Mouse (Mus musculus) embryonic facial prominence, embryonic 10.5 days (tissue): Measurements from ENCODE around the gene Gm4340. TPM values are rescaled to one million over a fixed set of nuclear protein-coding genes. Genes with fewer than 3 reads are reported as not detected.
"Not testable (repeated sequence)": the region's sequence is repeated elsewhere in the genome, so short reads cannot be mapped to it uniquely, and the experiment has no call there.

Experiments used
- DNase-seq: peaks from one replicate; pipeline ENCODE4 v3.0.0-alpha.2; 2017; ENCODE audit warnings: low spot score
- H3K27ac ChIP-seq: fragments of 300-500 bp; sonication (generic); replicated peaks from 2 replicates; pipeline ENCODE4 v1.5.1; 2016; ENCODE audit warnings: mild to moderate bottlenecking
- H3K27me3 ChIP-seq: fragments of 300-500 bp; sonication (generic); replicated peaks from 2 replicates; pipeline ENCODE4 v1.6.1; 2016; ENCODE audit warnings: low read depth, mild to moderate bottlenecking; ENCODE audit not compliant: poor library complexity, severe bottlenecking
- H3K36me3 ChIP-seq: fragments of 300-500 bp; sonication (generic); replicated peaks from 2 replicates; pipeline ENCODE4 v1.6.1; 2016; ENCODE audit warnings: mild to moderate bottlenecking, moderate library complexity
- H3K4me1 ChIP-seq: fragments of 300-500 bp; sonication (generic); 2 replicates; pipeline ENCODE4 v1.6.1; 2016
- H3K4me3 ChIP-seq: fragments of 300-500 bp; sonication (generic); 2 replicates; pipeline ENCODE4 v1.5.1; 2016; ENCODE audit warnings: mild to moderate bottlenecking, moderate library complexity
- H3K9me3 ChIP-seq: fragments of 300-500 bp; sonication (generic); 2 replicates; pipeline ENCODE4 v1.6.1; 2016; ENCODE audit warnings: mild to moderate bottlenecking
- WGBS: fragments of 180-500 bp; shearing (Covaris S2); methylation state at CpG from one replicate; pipeline ENCODE4 v1.1.7; 2016; 5-methylcytosine and 5-hydroxymethylcytosine counted together
- polyA plus RNA-seq: library from polyadenylated mRNA; unstranded; fragments of >200 nt; fragmentation: Nextera tagmentation; extraction: Ambion mirVana; gene quantifications from 2 replicates; pipeline ENCODE4 v1.2.1, GENCODE M21; 2016

The Gm4340 gene
- polyA plus RNA-seq = not detected in 2 replicates

DNA sequence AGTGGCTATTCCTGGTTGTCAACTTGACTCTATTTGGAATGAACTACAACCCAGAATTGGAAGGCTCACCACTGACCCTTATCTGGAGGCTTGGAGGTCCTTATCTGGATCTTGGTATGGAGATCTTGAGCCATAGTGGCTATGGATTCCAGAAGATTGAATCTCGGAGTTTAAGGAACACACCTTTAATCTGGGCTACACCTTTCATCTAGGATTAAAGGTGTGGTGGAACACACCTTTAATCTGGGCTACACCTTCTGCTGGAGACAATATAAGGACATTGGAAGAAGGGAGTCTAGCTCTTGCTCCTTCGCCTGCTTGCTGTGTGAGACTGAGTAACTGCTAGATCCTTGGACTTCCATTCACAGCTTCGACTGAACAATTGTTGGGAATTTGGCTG lies at the start of gene Gm4340:
TSS of gene Gm4340 (plus strand) at position 301 of the 400 bp plus-strand sequence.
- H3K27ac ChIP-seq, H3K9me3 ChIP-seq, H3K4me1 ChIP-seq, H3K27me3 ChIP-seq, H3K36me3 ChIP-seq, H3K4me3 ChIP-seq, DNase-seq: not testable (repeated sequence)
- WGBS = no CpG with 5 or more reads among the region's 3 CpGs

DNA sequence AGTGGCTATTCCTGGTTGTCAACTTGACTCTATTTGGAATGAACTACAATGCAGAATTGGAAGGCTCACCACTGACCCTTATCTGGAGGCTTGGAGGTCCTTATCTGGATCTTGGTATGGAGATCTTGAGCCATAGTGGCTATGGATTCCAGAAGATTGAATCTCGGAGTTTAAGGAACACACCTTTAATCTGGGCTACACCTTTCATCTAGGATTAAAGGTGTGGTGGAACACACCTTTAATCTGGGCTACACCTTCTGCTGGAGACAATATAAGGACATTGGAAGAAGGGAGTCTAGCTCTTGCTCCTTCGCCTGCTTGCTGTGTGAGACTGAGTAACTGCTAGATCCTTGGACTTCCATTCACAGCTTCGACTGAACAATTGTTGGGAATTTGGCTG lies 42.6 kb upstream of the Gm4340 start, which contains the start of gene Gm6763:
TSS of gene Gm6763 (plus strand) at position 301 of the 400 bp plus-strand sequence.
- H3K4me3 ChIP-seq, H3K36me3 ChIP-seq: not testable (repeated sequence)
- WGBS = no CpG with 5 or more reads among the region's 3 CpGs

DNA sequence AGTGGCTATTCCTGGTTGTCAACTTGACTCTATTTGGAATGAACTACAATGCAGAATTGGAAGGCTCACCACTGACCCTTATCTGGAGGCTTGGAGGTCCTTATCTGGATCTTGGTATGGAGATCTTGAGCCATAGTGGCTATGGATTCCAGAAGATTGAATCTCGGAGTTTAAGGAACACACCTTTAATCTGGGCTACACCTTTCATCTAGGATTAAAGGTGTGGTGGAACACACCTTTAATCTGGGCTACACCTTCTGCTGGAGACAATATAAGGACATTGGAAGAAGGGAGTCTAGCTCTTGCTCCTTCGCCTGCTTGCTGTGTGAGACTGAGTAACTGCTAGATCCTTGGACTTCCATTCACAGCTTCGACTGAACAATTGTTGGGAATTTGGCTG lies 34.1 kb upstream of the Gm4340 start, which contains the start of gene Gm8764:
TSS of gene Gm8764 (plus strand) at position 301 of the 400 bp plus-strand sequence.
- WGBS = no CpG with 5 or more reads among the region's 3 CpGs
- H3K27ac ChIP-seq, H3K9me3 ChIP-seq, H3K4me1 ChIP-seq, H3K36me3 ChIP-seq, H3K27me3 ChIP-seq, DNase-seq, H3K4me3 ChIP-seq: not testable (repeated sequence)

More for the DNA sequence above, 42.6 kb upstream of the Gm4340 start, which contains the start of gene Gm6763:
- H3K27me3 ChIP-seq, H3K4me1 ChIP-seq, H3K27ac ChIP-seq, H3K9me3 ChIP-seq, DNase-seq: not testable (repeated sequence)

DNA sequence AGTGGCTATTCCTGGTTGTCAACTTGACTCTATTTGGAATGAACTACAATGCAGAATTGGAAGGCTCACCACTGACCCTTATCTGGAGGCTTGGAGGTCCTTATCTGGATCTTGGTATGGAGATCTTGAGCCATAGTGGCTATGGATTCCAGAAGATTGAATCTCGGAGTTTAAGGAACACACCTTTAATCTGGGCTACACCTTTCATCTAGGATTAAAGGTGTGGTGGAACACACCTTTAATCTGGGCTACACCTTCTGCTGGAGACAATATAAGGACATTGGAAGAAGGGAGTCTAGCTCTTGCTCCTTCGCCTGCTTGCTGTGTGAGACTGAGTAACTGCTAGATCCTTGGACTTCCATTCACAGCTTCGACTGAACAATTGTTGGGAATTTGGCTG lies 25.6 kb upstream of the Gm4340 start, which contains the start of gene Gm21304:
TSS of gene Gm21304 (plus strand) at position 301 of the 400 bp plus-strand sequence.
- H3K36me3 ChIP-seq, H3K4me1 ChIP-seq, DNase-seq, H3K4me3 ChIP-seq, H3K27ac ChIP-seq, H3K9me3 ChIP-seq, H3K27me3 ChIP-seq: not testable (repeated sequence)
- no CpG with 5 or more reads among the region's 3 CpGs for WGBS

DNA sequence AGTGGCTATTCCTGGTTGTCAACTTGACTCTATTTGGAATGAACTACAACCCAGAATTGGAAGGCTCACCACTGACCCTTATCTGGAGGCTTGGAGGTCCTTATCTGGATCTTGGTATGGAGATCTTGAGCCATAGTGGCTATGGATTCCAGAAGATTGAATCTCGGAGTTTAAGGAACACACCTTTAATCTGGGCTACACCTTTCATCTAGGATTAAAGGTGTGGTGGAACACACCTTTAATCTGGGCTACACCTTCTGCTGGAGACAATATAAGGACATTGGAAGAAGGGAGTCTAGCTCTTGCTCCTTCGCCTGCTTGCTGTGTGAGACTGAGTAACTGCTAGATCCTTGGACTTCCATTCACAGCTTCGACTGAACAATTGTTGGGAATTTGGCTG lies 17.1 kb upstream of the Gm4340 start, which contains the start of gene Gm21312:
TSS of gene Gm21312 (plus strand) at position 301 of the 400 bp plus-strand sequence.
- no CpG with 5 or more reads among the region's 3 CpGs for WGBS
- H3K4me1 ChIP-seq, H3K36me3 ChIP-seq, H3K27me3 ChIP-seq, H3K9me3 ChIP-seq, DNase-seq, H3K27ac ChIP-seq, H3K4me3 ChIP-seq: not testable (repeated sequence)

- not testable (repeated sequence) for H3K27ac ChIP-seq, H3K4me3 ChIP-seq, DNase-seq, H3K9me3 ChIP-seq, H3K27me3 ChIP-seq, H3K4me1 ChIP-seq, H3K36me3 ChIP-seq
- WGBS = no CpG with 5 or more reads among the region's 3 CpGs
These were observed 8.6 kb upstream of the Gm4340 start, which contains the start of gene Gm20765 for GRCm38 (mm10) chr10:104185233-104185632. TSS of gene Gm20765 (plus strand) at chr10:104185533.

- H3K4me3 ChIP-seq = no peak overlapping the region
- no peak for DNase-seq
- H3K36me3 ChIP-seq = no peaks in the 10 kb centered on the region
- 87% methylated on average over 1 of the region's 1 CpGs for WGBS
- H3K27ac ChIP-seq = no peak overlapping the region
- no peaks in the 10 kb centered on the region for H3K4me1 ChIP-seq
- H3K9me3 ChIP-seq = no peaks in the 10 kb centered on the region
- no peaks in the 10 kb centered on the region for H3K27me3 ChIP-seq
These were observed 15.8 kb downstream of the Gm4340 start for GRCm38 (mm10) chr10:104209655-104210054.

DNA sequence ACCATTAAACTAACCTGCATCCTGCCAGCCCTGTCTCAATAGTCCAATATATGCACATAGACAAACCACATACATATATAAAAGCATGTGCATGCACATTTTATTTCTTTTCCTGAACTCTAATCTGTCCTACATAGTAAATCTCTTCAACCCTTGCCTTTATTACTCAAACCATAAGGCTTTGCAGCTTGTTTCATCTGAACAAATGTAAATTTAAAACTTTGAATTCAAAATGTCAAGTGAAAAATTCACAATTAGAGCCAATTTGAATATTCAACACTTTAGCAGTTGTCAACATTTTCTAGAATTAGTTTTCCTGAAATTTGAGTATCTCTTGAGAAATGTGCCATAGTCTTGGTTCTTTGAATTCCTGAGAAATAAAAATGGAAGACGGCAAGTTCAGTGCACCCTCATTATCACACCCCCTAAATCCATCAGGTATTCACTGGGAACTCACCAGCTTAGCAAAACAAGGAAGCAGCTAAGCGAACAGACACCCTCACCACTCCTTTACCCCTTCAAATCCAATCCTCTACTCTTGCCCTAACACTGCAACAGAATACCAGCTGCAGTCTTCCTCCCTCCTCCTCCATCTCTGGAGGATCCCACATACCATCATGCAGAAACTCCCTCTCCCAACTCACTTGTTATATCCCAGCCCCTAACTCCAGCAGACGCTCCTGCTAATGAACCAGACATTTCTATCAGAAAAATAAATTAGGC lies 16.6 kb downstream of the Gm4340 start:
- 79% methylated on average over 3 of the region's 3 CpGs for WGBS
- H3K4me3 ChIP-seq = no peak overlapping the region
- no peaks in the 10 kb centered on the region for H3K36me3 ChIP-seq
- no peaks in the 10 kb centered on the region for H3K27me3 ChIP-seq
- H3K27ac ChIP-seq = no peak overlapping the region
- no peaks in the 10 kb centered on the region for H3K4me1 ChIP-seq
- DNase-seq = no peak
- H3K9me3 ChIP-seq = no peaks in the 10 kb centered on the region

GRCm38 (mm10) chr10:104214527-104214926 lies 20.7 kb downstream of the Gm4340 start:
- Histone ChIP-seq H3K4me1 (no peaks in the 10 kb centered on the region), H3K9me3 (no peaks in the 10 kb centered on the region)
- WGBS = 91% methylated on average over 5 of the region's 5 CpGs

DNA sequence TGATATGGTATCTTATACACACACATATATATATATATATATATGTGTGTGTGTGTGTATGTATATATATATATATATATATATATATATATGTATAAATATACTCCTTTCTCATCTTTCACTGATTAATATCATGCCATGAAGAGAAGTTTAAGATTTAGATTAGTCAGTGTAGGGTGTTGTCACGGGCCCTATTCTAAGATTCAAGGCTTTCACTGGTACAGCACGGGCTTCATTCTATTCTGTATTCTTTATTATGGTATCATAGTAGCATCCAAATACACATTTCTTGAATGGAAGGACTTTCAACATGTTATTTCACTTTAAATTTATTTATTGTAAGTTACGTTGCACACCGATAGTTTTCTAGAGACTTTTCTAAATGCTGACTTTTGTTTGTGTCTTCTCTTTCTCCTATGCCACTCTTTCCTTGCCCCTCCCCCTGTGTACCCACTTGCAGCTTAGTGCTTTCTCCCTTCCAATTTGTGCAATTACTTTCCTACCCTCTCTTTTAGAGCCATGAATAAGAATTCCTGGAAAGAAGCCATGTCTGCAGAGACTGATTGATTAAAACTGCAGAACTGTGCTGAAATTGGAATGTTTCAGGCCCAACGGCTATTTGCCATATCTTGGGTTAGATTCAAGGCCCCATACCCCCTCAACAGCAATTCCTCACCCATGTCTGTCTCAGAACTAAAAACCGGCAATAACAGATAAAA lies 26.6 kb downstream of the Gm4340 start:
- Histone ChIP-seq H3K4me3 (no peak overlapping the region), H3K27me3 (no peaks in the 10 kb centered on the region), H3K4me1 (no peaks in the 10 kb centered on the region), H3K27ac (no peak overlapping the region), H3K9me3 (no peaks in the 10 kb centered on the region), H3K36me3 (no peaks in the 10 kb centered on the region)
- no peak for DNase-seq
- WGBS = 92% methylated on average over 6 of the region's 6 CpGs

More at GRCm38 (mm10) chr10:104214527-104214926, 20.7 kb downstream of the Gm4340 start:
- no peaks in the 10 kb centered on the region for H3K27me3 ChIP-seq
- DNase-seq = no peak
- no peak overlapping the region for H3K4me3 ChIP-seq
- H3K36me3 ChIP-seq = no peaks in the 10 kb centered on the region
- no peak overlapping the region for H3K27ac ChIP-seq
